Mouse (Mus musculus): ENCODE results near the gene Olfr325. TPM values are rescaled to one million over a fixed set of nuclear protein-coding genes. Genes with fewer than 3 reads are reported as not detected.

The Olfr325 gene
- polyA plus RNA-seq (2014; fragmentation: Illumina TruSeq; extraction: RNeasy Lipid Tissue Mini Kit (QIAGEN cat#74804); ENCODE audit: low replicate concordance) = not detected

DNA sequence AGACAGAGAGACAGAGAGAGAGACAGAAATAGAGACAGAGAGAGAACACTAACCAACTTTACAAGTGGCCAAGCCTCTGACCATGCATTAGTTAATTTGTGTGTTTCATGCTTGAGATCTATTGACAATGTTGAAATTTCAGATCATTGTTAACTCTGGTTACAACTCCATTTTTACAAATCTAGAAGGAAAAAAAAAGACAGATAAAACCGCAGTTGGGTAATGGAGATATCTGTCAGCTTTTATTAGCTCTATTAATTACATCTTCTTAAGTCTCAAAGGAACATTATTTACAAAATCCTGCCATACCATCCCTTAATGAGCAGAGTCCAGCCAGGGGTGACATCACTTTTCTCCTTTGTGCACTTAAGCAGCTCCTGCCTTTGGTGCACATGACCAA lies at the start of gene Olfr325:
Olfr325 (plus strand) TSS at position 301 of the 400 bp plus-strand sequence.

DNA sequence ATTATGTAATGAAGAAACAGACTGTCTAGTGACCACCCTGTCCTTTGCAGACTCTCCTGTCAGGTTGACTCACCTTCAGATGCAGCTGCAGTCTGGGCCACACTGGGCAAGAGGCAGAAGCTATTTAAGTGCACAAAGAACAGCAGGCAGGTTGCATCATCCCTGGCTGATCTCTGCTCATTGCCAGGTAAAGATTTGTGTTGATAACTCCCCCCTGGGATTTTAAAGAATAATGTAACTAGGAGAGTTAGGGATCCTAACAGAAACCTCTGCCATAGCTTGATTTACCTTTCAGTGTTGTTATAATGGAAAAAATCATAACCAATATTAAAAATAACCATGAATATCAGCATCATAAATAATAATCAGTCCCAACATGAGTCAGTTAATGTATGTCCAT lies 42.8 kb upstream of the Olfr325 start, which contains the start of gene Olfr330:
Olfr330 (minus strand) TSS at position 101 of the 400 bp plus-strand sequence.

DNA sequence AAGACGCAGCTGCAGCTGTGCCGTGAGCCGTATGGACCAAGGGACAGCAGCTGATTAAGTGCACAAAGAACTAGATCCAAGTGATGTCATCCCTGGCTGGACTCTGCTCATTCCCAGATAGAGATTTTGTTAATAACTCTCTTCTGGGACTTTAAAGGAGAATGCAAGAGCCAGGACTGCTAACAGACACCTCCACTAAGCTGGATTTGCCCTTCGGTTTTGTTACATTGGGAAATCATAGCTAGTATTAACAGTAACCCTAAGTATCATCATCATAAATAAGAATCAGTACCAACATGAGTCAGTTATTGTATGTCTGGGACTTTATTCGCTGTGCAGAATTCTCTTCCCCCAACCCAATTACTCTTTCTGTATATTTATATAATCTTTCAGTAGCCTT lies 31.2 kb upstream of the Olfr325 start, which contains the start of gene Olfr329-ps:
Olfr329-ps (minus strand) TSS at position 101 of the 400 bp plus-strand sequence.

DNA sequence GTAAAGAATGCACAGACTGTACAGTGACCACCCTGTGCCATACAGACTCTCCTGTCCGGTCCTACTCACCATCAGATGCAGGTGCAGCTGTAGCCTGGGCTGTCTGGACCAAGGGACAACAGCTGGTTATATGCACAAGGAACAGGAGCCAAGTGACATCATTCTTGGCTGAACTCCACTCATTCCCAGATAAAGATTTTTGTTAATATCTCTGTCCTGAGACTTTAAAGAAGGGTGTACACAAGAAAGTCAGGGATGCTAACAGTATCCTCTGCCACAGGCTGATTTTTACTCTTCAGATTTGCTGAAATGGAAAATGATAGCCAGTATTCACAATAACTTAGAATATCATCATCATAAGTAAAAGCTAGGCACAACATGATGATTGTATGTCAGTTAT lies 22.0 kb upstream of the Olfr325 start, which contains the start of gene Olfr328:
Olfr328 (minus strand) TSS at position 101 of the 400 bp plus-strand sequence.

DNA sequence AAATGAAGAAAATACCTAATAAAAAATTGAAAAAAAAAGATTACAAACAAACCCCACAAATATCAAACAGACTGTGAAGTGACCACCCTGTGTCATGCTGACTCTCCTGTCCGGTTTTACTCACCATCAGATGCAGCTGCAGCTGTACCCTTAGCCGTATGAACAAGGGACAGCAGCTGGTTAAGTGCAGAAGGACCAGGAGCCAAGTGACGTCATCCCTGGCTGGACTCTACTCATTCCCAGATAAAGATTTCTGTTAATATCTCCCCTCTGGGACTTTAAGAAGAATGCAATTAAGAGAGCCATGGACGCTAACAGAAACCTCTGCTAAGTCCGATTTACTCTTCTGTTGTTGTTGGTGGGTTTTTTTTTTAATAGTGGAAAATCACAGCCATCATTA lies 7.1 kb upstream of the Olfr325 start, which contains the start of gene Olfr224:
Olfr224 (minus strand) TSS at position 149 of the 400 bp plus-strand sequence.

DNA sequence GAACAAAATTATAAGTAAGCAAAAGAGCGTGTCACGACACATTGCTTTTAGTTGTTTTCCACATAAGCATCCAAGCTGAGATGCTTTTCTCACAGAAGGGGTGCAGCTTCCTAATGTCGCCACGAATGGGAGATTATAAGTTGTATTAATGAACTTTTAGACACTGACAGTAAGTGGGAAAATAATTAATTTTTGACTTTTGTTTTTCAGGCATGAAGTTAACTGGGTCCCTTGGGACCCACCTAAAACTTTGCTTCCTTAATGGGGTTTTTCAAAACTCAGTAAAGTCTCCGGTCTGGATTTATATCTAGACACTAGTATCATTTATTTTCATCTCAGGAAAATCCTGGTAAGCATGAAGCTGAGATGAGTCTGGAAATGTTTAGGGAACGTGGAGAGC lies 17.3 kb downstream of the Olfr325 start, which contains the start of gene Olfr324:
Olfr324 (plus strand) TSS at position 301 of the 400 bp plus-strand sequence.

DNA sequence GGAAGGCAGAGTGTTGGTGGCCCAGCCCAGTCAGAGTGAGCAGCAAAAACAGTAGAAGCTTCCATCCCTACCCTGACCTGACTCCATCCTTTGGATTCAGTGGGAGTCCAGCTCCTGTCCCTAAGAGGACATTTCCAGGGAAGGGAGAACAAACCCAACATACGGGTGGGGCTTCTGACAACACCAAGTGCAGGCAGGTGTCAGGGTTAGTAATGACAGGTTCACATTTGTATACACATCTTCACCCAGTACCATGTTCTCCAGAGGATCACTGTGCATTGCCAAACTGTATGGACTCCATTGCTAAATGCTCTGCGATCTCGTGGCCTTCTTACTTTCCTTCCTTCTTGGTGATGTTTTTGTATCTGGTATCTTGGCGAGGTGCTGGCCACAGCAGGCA lies 38.4 kb downstream of the Olfr325 start, which contains the start of gene 2210407C18Rik:
2210407C18Rik (minus strand) TSS at position 101 of the 400 bp plus-strand sequence.

DNA sequence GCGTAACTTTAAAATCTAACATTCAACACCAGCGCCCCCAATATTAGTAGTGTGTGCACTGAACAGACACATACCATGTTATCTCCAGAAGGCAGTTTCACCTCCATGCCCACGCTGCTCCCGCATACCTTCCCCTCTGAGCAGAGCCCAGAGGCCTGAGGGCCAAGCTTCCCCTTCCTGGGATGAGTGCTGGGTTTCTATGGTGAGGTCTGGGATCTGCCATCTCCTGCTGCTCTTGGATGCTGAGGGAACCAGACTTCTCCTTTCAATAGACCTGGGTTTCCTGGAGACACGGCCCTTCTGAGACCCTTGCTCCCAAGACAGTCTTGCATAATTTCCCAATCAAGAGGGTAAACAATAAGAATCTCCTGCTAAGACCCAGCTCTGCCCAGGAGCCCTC lies 52.9 kb downstream of the Olfr325 start, which contains the start of gene Olfr323:
Olfr323 (minus strand) TSS at position 101 of the 400 bp plus-strand sequence.

Other genes starting within 250 kb of the Olfr325 start
- gene Zfp672, start 247.4 kb upstream of the Olfr325 start, polyA plus RNA-seq (2014; fragmentation: Illumina TruSeq; extraction: RNeasy Lipid Tissue Mini Kit (QIAGEN cat#74804); ENCODE audit: low replicate concordance) = 52.8 TPM
- 0.63 TPM for gene Sh3bp5l, start 247.0 kb upstream of the Olfr325 start, polyA plus RNA-seq (2014; fragmentation: Illumina TruSeq; extraction: RNeasy Lipid Tissue Mini Kit (QIAGEN cat#74804); ENCODE audit: low replicate concordance)
- 654 TPM for gene Lypd8, start 198.7 kb upstream of the Olfr325 start, polyA plus RNA-seq (2014; fragmentation: Illumina TruSeq; extraction: RNeasy Lipid Tissue Mini Kit (QIAGEN cat#74804); ENCODE audit: low replicate concordance)
- gene 1810065E05Rik, start 156.6 kb upstream of the Olfr325 start, polyA plus RNA-seq (2014; fragmentation: Illumina TruSeq; extraction: RNeasy Lipid Tissue Mini Kit (QIAGEN cat#74804); ENCODE audit: low replicate concordance) = 0.52 TPM
- not detected for gene Gm12253, start 145.2 kb upstream of the Olfr325 start, polyA plus RNA-seq (2014; fragmentation: Illumina TruSeq; extraction: RNeasy Lipid Tissue Mini Kit (QIAGEN cat#74804); ENCODE audit: low replicate concordance)
- not detected for gene Lypd9, start 124.8 kb upstream of the Olfr325 start, polyA plus RNA-seq (2014; fragmentation: Illumina TruSeq; extraction: RNeasy Lipid Tissue Mini Kit (QIAGEN cat#74804); ENCODE audit: low replicate concordance)
- gene Olfr30, start 115.5 kb upstream of the Olfr325 start, polyA plus RNA-seq (2014; fragmentation: Illumina TruSeq; extraction: RNeasy Lipid Tissue Mini Kit (QIAGEN cat#74804); ENCODE audit: low replicate concordance) = not detected
- gene Olfr332, start 85.2 kb upstream of the Olfr325 start, polyA plus RNA-seq (2014; fragmentation: Illumina TruSeq; extraction: RNeasy Lipid Tissue Mini Kit (QIAGEN cat#74804); ENCODE audit: low replicate concordance) = not detected
- gene Olfr331, start 75.2 kb upstream of the Olfr325 start, polyA plus RNA-seq (2014; fragmentation: Illumina TruSeq; extraction: RNeasy Lipid Tissue Mini Kit (QIAGEN cat#74804); ENCODE audit: low replicate concordance) = not detected
- gene Olfr330, start 42.9 kb upstream of the Olfr325 start, polyA plus RNA-seq (2014; fragmentation: Illumina TruSeq; extraction: RNeasy Lipid Tissue Mini Kit (QIAGEN cat#74804); ENCODE audit: low replicate concordance) = not detected
- not detected for gene Olfr329-ps, start 31.3 kb upstream of the Olfr325 start, polyA plus RNA-seq (2014; fragmentation: Illumina TruSeq; extraction: RNeasy Lipid Tissue Mini Kit (QIAGEN cat#74804); ENCODE audit: low replicate concordance)
- not detected for gene Olfr328, start 22.1 kb upstream of the Olfr325 start, polyA plus RNA-seq (2014; fragmentation: Illumina TruSeq; extraction: RNeasy Lipid Tissue Mini Kit (QIAGEN cat#74804); ENCODE audit: low replicate concordance)
- not detected for gene Olfr224, start 7.2 kb upstream of the Olfr325 start, polyA plus RNA-seq (2014; fragmentation: Illumina TruSeq; extraction: RNeasy Lipid Tissue Mini Kit (QIAGEN cat#74804); ENCODE audit: low replicate concordance)
- not detected for gene Olfr324, start 17.4 kb downstream of the Olfr325 start, polyA plus RNA-seq (2014; fragmentation: Illumina TruSeq; extraction: RNeasy Lipid Tissue Mini Kit (QIAGEN cat#74804); ENCODE audit: low replicate concordance)
- gene 2210407C18Rik, start 38.3 kb downstream of the Olfr325 start, polyA plus RNA-seq (2014; fragmentation: Illumina TruSeq; extraction: RNeasy Lipid Tissue Mini Kit (QIAGEN cat#74804); ENCODE audit: low replicate concordance) = 1,849 TPM
- not detected for gene Olfr323, start 52.8 kb downstream of the Olfr325 start, polyA plus RNA-seq (2014; fragmentation: Illumina TruSeq; extraction: RNeasy Lipid Tissue Mini Kit (QIAGEN cat#74804); ENCODE audit: low replicate concordance)
- not detected for gene Trim58, start 62.7 kb downstream of the Olfr325 start, polyA plus RNA-seq (2014; fragmentation: Illumina TruSeq; extraction: RNeasy Lipid Tissue Mini Kit (QIAGEN cat#74804); ENCODE audit: low replicate concordance)
- not detected for gene Olfr322, start 81.1 kb downstream of the Olfr325 start, polyA plus RNA-seq (2014; fragmentation: Illumina TruSeq; extraction: RNeasy Lipid Tissue Mini Kit (QIAGEN cat#74804); ENCODE audit: low replicate concordance)
- gene Olfr320, start 103.4 kb downstream of the Olfr325 start, polyA plus RNA-seq (2014; fragmentation: Illumina TruSeq; extraction: RNeasy Lipid Tissue Mini Kit (QIAGEN cat#74804); ENCODE audit: low replicate concordance) = not detected
- gene Olfr319, start 121.4 kb downstream of the Olfr325 start, polyA plus RNA-seq (2014; fragmentation: Illumina TruSeq; extraction: RNeasy Lipid Tissue Mini Kit (QIAGEN cat#74804); ENCODE audit: low replicate concordance) = not detected
- not detected for gene Olfr318, start 146.3 kb downstream of the Olfr325 start, polyA plus RNA-seq (2014; fragmentation: Illumina TruSeq; extraction: RNeasy Lipid Tissue Mini Kit (QIAGEN cat#74804); ENCODE audit: low replicate concordance)
- gene Olfr317, start 161.5 kb downstream of the Olfr325 start, polyA plus RNA-seq (2014; fragmentation: Illumina TruSeq; extraction: RNeasy Lipid Tissue Mini Kit (QIAGEN cat#74804); ENCODE audit: low replicate concordance) = not detected
- gene Olfr316, start 175.0 kb downstream of the Olfr325 start, polyA plus RNA-seq (2014; fragmentation: Illumina TruSeq; extraction: RNeasy Lipid Tissue Mini Kit (QIAGEN cat#74804); ENCODE audit: low replicate concordance) = not detected
- gene Olfr315, start 195.5 kb downstream of the Olfr325 start, polyA plus RNA-seq (2014; fragmentation: Illumina TruSeq; extraction: RNeasy Lipid Tissue Mini Kit (QIAGEN cat#74804); ENCODE audit: low replicate concordance) = not detected
- not detected for gene Olfr314, start 205.2 kb downstream of the Olfr325 start, polyA plus RNA-seq (2014; fragmentation: Illumina TruSeq; extraction: RNeasy Lipid Tissue Mini Kit (QIAGEN cat#74804); ENCODE audit: low replicate concordance)
- 3.0 TPM for gene Fam183b, start 224.2 kb downstream of the Olfr325 start, polyA plus RNA-seq (2014; fragmentation: Illumina TruSeq; extraction: RNeasy Lipid Tissue Mini Kit (QIAGEN cat#74804); ENCODE audit: low replicate concordance)
- not detected for gene Olfr313, start 237.3 kb downstream of the Olfr325 start, polyA plus RNA-seq (2014; fragmentation: Illumina TruSeq; extraction: RNeasy Lipid Tissue Mini Kit (QIAGEN cat#74804); ENCODE audit: low replicate concordance)

Measured in small intestine, adult 10 weeks (tissue).